Mouse (Mus musculus) large intestine, adult 2 months (tissue): ENCODE measurements around the gene Arpc5l. TPM values are rescaled to one million over a fixed set of nuclear protein-coding genes. Genes with fewer than 3 reads are reported as not detected.

Source experiments
- DNase-seq: peaks from one replicate; pipeline ENCODE4 v3.0.0-alpha.2; 2012; ENCODE audit warnings: low read depth, low spot score
- WGBS: fragments of 180-500 bp; shearing (Covaris S2); methylation state at CpG from one replicate; pipeline ENCODE4 v1.1.7; 2018; 5-methylcytosine and 5-hydroxymethylcytosine counted together
- polyA plus RNA-seq: library from polyadenylated mRNA; depleted of rRNA; stranded (reverse); fragments of >200 nt; gene quantifications from 2 replicates; pipeline ENCODE4 v1.2.3, GENCODE M21; 2012; rRNA removed

Arpc5l gene
- 24.3 and 27.3 TPM in 2 replicates for polyA plus RNA-seq

GRCm38 (mm10) chr2:39004880-39005435, at the start of gene Arpc5l:
Gene Arpc5l, plus strand, starts transcription at chr2:39005348.
- peak; percentile 75 for DNase-seq
- 1% methylated on average over 58 of the region's 58 CpGs for WGBS

DNA sequence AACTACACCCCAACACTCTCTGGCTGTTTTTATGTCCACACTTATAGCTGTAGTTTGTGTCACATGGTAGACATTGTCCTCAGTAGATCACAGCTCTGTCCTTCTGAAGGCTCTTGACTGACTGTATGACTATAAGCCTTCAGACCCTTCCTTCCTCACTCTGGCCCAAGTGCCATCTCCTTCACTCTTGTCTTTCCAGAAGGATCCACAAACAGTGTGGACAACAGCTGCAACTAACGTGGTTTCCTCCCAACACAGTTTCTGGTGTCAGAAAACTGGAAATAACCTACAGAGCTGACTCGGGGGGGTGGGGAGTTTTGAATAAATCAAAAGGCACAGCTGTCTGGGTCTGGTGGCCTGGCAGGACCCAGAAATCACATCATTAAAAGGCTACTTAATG, 49.1 kb upstream of the Arpc5l start:
- 71% methylated on average over 2 of the region's 2 CpGs for WGBS
- no peak for DNase-seq

DNA sequence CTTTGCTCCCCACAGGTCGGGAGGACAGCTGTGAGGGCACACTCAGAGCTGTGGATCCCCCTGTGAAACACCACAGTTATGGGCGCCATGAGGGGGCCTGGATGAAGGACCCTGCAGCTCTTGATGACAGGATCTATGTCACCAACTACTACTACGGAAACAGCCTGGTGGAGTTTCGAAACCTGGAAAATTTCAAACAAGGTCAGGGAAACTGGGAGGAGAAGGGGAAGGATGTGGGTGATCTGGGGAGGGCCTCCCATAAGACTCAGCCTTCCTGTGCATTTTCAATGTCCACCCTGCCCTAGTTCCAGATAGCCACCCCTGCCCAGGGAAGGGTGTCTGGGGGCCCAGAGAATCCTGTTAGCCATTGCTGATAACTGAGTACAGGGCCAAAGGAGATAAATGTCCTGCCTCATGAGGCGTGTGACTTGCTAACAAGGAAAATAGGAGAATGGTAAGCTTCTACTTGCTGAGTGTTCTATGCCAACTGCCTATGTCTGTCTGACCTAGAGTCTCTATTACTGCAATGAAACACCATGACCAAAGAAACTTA, 47.4 kb upstream of the Arpc5l start:
- 78% methylated on average over 5 of the region's 5 CpGs for WGBS
- no peak for DNase-seq

GRCm38 (mm10) chr2:38964198-38964597, 41.0 kb upstream of the Arpc5l start:
- no peak for DNase-seq

GRCm38 (mm10) chr2:38969650-38970049, 35.5 kb upstream of the Arpc5l start:
- WGBS = 84% methylated on average over 2 of the region's 2 CpGs
- DNase-seq = no peak

More at GRCm38 (mm10) chr2:38964198-38964597, 41.0 kb upstream of the Arpc5l start:
- WGBS = 28% methylated on average over 4 of the region's 4 CpGs

- WGBS = 33% methylated on average over 5 of the region's 5 CpGs
- no peak for DNase-seq
Observed at GRCm38 (mm10) chr2:38970057-38970456, 35.1 kb upstream of the Arpc5l start.

DNA sequence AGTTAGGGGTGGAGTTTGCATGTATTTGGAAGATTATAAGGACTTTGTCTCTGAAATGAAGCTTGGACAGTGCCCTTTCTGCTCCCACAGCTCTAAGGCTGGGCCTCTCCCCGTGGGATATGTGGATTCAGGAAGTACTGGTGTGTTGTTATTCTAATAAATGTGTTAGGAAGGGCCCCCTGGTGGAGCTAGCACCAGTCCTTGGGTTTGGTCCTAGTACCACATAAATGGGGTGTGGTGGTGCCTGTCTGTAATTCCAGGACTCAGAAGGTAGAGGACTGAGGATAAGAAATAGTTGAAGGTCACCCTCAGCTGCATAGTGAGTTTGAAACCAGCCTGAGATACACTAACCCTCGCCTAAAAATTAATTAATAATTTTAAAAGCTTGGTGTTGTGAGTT, 31.9 kb upstream of the Arpc5l start:
- 31% methylated on average over 2 of the region's 2 CpGs for WGBS
- DNase-seq = no peak

DNA sequence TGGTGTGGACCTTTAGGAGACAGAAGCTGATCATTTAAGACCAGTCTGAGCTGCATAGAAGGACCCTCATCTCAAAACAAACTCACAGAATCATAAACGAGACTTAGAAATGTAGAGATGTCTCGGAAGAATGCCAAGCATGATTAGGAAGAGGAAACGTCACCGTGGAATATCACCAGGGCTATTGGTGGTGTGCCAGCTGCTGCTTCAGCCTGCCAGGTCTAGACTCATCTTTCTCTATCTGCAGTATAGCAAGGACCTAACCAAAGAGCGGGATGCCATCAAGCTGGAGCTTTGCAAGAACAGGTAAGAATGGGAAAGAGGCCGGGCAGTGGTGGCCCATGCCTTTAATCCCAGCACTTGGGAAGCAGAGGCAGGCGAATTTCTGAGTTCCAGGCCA, 31.4 kb upstream of the Arpc5l start:
- 51% methylated on average over 7 of the region's 7 CpGs for WGBS
- DNase-seq = no peak

DNA sequence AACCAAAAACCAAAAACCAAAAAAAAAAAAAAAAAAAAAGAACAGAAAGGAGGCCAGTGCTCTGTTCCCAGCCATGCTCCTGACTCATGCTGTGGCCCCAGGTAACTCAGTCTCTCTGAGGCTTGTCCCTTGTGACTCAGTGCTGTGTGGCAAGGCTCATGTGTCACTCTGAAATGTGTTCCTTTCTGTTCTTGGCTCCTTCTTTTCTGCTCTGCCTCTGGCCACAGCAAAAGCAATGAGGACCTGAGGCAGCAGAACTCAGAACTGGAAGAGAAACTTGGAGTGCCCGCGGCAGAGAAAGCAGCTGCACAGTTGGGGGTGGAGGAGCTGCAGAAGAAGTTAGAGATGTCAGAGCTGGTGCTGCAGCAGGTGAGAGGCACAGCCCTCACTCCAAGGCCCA, 31.0 kb upstream of the Arpc5l start:
- DNase-seq = no peak
- 60% methylated on average over 2 of the region's 2 CpGs for WGBS

DNA sequence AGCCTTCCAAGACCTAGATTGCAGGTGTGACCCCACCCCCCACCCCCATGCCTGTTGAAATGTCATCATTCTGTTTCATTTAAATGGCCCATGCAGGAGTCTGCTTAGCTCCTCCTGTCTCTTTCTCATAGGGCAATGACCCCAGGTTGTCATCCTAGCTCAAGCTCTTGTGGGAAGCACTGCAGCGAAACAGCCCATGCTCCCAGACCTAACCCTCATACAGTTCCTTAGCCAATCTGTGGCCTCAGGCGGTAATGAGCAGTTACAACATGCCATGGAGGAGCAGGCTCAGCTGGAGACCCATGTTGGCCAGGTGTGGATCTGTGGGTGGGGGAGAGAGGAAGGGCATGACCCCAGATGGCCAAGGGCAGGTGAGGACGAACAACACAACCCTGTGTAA, 30.0 kb upstream of the Arpc5l start:
- no peak for DNase-seq
- 86% methylated on average over 3 of the region's 3 CpGs for WGBS

DNA sequence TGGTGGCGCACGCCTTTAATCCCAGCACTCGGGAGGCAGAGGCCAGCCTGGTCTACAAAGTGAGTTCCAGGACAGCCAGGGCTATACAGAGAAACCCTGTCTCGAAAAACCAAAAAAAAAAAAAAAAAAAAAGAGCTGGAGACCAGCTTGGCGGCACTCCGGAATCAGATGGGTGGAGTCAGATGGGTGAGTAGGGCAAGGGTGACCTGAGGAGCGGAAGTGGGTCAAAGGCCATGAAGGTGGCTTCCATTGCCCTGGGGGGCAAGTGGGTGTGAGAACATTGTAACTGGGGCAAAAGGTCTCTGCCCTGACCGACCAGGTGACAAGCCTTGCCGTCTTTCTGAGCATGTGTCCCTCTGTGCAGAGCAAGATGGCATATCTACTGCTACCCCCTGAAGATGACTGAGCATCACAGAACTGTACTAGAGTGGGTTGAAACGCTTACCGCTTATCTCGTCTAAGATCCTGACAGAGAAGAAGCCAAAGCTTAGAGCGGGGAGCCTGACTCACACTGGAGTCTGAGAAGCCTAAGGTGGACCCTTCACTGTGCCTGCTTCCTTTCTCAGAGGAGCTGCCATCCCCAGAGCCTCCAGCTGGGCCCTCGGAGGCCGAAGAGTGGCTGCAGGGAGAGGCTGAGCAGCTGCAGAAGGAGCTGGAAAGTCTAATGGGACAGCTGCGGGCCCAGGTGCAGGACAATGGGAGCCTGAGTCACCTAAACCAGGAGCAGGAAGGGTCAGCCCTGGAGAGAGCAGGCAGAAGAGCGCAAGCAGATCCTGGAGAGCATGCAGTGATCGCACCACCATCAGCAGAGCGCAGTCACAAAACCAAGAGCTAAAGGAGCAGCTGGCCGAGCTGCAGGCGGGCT, 29.0 kb upstream of the Arpc5l start:
- 78% methylated on average over 21 of the region's 21 CpGs for WGBS
- no peak for DNase-seq

- DNase-seq = no peak
- WGBS = 87% methylated on average over 4 of the region's 4 CpGs
Observed at GRCm38 (mm10) chr2:38977837-38978236, 27.3 kb upstream of the Arpc5l start.

DNA sequence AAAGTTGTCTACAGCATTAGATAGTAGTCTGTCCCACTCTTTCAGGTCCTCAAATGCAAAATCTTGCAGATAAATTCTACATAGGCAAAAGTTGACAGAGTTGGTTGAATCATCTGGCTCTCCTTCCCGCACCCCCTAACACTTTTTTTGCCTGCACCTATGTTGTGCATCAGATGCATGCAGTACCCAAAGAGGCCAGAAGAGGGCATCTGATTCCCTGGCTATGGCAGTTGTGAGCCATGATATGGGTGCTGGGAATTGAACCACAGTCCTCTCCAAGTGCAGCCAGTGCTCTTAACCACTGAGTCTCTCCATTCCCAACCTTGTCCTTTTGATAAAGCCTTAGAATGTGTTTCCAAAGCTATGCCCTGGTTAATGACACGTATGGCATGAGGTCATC, 21.7 kb upstream of the Arpc5l start:
- WGBS = 96% methylated on average over 2 of the region's 2 CpGs
- DNase-seq = no peak

GRCm38 (mm10) chr2:38986580-38986979, 18.6 kb upstream of the Arpc5l start:
- 56% methylated on average over 3 of the region's 3 CpGs for WGBS
- DNase-seq = no peak

DNA sequence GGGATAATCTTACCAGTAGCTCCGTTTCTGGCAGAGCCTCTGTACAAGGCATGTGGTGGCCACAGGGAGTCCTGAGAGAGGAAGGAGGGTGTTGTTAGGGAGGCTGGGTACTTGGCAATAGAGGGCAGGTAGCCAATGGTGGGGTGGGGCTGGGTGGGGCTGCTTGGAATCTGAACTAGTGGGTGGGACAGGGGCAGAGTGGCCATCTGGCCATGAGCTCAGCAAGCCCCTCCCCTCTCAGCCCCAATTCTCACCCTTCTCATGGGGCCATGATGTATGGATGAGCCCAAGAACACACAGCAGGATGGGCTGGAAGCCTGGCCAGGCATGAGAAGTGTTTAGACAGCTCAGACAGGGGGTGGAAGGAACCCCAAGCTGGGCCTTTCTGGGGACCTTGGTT, 17.8 kb upstream of the Arpc5l start:
- WGBS = 43% methylated on average over 1 of the region's 1 CpGs
- DNase-seq = no peak

DNA sequence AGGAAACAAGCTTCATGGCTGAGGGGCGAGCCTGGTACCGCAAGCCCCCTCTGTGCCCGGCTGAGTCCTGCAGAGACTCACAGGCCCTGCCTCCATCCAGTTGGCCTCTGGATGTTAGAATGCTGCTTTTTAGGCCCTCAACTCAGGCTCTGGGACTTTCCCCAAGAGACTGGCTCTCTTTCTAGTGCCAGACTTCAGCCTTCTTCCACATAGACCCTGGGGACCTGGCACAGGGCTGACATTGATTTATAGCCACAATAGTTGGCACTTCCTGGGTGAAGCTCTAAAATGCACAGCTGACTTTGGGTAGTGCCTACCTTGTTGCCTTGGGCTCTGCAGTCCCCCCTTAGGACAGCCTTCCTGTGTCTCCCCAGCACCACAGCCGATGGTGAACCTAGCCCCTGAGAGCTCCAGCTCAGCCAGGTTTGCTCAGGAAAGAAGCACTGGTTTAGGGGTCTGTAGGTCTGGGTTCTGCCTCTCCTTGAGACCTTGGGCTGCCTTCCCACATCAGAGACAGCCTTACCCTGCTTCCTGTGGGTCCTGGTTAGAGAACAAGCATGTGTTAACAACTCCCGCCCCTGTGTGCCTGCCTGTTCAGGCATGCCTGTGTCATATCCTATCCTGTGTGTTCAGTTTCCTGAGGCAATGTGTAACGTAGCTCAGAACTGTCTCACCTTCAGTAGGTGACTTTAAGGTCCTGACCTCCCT, 17.2 kb upstream of the Arpc5l start:
- WGBS = 68% methylated on average over 6 of the region's 6 CpGs
- no peak for DNase-seq

- 96% methylated on average over 2 of the region's 2 CpGs for WGBS
- DNase-seq = no peak
Observed at GRCm38 (mm10) chr2:38988929-38989328, 16.2 kb upstream of the Arpc5l start.

DNA sequence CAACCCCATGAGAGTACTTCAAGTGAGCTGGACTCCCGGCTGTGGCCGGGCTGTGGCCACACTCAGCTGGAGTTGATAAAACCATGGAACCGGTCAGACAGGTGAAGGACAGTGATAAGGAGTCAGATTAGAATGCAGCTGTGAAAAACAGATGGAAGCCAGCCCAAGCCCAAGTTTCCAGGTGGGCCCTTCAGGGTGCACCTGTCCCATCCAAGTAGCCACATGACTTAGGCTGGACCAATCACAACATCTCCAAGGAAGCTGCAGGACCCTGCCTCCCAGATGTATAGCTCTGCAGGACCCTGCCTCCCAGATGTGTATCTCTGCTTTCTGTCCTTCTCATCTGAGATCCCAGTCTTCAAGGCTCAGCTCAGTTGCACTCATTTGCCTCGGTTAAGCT, 13.1 kb upstream of the Arpc5l start:
- WGBS = 31% methylated on average over 4 of the region's 4 CpGs
- DNase-seq = no peak

DNA sequence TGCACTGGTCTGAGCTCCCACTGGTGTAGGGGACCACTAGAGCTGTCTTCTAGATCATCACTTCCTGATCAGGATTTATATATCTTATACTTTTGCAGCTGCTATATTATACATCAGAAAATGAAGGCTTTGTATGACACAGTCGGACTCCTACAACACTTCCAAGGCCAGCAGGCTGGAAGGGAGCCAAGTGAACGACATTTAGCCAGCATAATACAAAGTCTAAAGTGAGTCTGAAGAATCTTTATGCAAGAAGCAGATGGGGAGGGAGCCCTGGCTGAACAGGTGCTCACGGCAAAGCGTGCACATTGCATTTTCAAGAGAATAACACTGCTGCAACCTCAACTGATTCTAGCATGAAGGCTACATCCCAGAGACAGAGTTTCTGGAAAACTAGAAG, 12.7 kb upstream of the Arpc5l start:
- DNase-seq = no peak

More for the DNA sequence above, 12.7 kb upstream of the Arpc5l start:
- 26% methylated on average over 4 of the region's 4 CpGs for whole genome bisulfite sequencing
